Mouse (Mus musculus): Measurements from ENCODE around the gene Olfr13. TPM values are rescaled to one million over a fixed set of nuclear protein-coding genes. Genes with fewer than 3 reads are reported as not detected.
"Not testable (repeated sequence)": the region's sequence is repeated elsewhere in the genome, so short reads cannot be mapped to it uniquely, and the experiment has no call there.

Gene Olfr13
- total RNA-seq (2015; ENCODE audit: low replicate concordance) (not detected in 2 replicates), total RNA-seq (2017; ENCODE audit: low replicate concordance) (not detected in 2 replicates)

DNA sequence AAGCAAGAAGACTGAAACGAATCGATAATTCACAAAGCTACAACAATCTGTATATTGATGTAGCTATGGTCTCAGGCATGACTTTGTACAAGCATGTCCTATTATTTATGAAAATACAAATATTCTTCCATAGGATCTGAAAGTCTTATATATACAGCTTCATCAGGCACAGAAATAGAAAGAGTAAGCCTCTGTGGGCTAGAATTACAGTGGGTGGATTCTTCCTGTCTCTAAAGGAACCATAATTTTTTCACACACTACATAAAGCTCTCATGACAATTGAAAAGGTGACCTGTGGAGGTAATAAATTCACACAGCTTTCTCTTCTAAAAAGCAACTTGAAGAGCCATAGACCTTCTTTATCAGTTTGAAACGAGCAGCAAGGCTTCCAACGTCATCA is at the start of gene Olfr13:
Gene Olfr13 (plus strand): TSS at position 301 of the 400 bp plus-strand sequence.
- ATAC-seq (replicated peaks; ENCODE audit: low FRiP score, poor library complexity, severe bottlenecking) = no peak

DNA sequence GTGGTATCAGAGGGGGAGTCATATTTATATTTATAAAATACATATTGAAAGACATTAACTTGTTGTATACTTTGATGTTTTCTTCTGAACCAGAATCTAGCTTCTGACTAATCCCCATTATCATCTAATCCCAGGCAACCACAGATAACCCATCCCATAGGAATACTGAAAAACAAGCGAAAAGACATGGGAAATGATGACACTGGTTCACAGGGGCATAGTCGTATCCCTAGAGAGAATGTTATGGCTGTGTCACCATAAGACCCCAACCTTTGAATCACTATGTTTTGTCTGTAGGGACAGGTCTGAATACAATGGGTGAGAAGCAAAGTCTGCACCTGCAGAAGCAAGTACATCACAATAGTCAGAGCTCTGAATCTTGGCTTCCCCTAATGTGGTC is 25.7 kb upstream of the Olfr13 start, which contains the start of gene Olfr237-ps1:
Gene Olfr237-ps1 (plus strand): TSS at position 301 of the 400 bp plus-strand sequence.
- ATAC-seq (replicated peaks; ENCODE audit: low FRiP score, poor library complexity, severe bottlenecking) = not testable (repeated sequence)

DNA sequence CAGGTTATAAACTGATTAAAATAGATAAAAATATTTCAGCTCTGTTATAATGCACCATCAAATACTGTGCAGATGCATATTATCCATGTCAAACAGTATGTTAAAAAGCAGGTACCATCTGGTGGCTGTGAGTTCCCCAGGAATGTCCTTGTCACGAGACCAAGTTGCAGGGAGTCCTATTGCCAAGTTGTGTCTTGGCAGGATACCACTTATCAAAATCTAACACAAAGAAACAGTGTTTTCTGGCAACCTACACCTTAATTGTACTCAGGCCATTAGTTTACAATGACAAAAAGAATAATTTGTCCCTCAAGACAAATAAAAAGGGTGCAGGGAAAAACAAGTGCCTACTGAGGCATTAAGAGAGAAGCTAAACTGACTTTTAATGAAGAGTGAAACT is 12.4 kb upstream of the Olfr13 start:
- ATAC-seq (replicated peaks; ENCODE audit: low FRiP score, poor library complexity, severe bottlenecking) = no peak

DNA sequence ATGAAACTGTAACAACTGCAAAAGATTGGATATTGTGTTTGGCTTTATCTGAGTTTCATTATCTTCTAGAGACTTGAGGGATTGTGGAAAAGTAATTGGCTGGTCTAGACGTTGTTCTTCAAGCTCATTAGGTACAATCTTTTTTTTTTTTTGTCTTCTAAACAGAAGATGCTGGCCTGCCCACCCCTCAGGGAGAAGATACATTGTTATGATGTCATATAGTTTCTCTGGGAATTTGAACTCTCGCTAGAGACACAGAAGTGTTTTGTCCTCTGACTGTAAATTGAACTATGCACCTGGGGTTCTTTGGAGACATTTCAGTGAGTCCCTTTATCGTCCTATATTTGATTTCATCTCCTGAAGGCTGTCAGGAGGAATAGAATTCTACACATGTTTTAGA is 9.0 kb upstream of the Olfr13 start, which contains the start of gene Olfr437:
Gene Olfr437 (plus strand): TSS at position 301 of the 400 bp plus-strand sequence.
- ATAC-seq (replicated peaks; ENCODE audit: low FRiP score, poor library complexity, severe bottlenecking) = no peak

DNA sequence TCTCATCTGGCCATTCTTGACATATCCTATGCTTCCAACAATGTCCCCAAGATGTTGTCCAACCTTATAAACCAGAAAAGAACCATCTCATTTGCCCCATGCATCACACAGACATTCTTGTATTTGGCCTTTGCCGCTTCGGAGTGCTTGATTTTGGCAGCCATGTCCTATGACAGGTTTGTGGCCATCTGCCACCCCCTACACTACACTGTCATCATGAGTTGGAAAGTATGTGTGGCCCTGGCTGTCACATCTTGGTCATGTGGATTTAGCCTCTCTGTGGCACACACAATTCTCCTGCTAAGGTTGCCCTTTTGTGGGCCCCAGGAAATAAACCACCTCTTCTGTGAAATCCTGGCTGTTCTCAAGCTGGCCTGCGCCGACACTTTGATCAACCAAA is 4.7 kb upstream of the Olfr13 start:
- no peak for ATAC-seq (replicated peaks; ENCODE audit: low FRiP score, poor library complexity, severe bottlenecking)

DNA sequence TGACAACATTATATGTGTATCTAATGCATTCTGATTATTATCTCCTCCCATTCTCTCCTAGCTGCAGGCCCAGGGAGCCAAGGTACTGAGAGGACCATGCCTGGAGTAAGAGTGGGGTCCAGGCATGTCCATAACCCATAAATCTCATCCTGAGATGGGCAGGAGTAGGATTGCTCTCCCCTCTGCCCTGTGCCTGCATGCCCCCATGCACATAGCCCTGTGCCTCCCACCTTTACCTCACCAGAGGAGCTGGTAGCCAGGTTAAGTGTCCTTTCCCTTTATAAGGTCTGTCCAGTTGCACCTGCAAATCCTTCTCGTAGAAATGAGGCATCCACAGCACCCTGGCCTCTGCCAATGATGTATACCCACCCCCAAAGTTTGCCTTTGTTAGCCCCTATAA is 6.2 kb downstream of the Olfr13 start:
- ATAC-seq (replicated peaks; ENCODE audit: low FRiP score, poor library complexity, severe bottlenecking) = no peak

DNA sequence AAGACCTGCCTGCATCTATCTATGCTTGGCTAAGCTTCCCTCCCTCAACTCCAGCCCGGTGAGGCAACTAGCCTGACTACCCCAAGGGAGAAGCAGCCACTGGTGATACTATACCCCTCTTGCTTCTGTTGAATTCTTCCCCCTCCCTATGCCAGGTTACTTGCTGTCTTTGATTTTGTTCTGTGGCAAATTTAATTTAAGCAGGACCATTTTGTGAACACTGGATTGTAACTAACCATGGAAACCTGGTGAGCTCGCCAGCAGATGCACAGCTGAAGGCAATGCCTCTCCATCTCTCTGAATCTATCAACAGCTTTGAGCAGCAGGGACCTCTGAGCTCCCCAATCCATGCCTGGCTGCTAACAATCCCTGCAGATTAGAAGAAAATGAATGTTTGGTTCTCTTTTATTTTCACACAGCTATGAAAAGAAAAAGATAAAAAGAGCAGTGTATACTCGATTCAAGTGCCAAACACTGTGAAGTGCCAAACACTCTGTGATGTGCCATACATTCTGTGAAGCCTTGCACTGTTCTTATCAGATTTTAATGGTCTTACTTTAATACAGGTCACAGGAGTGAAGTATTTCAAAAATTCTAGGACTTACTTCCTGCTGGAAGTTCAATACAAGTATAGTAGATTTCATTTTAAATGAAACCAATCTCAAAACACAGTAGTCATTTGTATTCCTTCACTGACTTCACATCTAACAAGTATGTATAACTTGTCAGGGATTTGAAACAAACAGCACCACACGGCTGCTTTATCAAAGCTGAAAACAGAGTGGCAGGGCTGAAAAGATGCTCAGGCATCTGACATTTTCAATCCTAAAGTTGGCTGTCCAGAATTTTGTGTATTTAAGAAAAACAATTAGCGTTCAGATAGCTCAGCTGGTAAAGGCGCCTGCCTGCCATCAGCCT is 6.9 kb downstream of the Olfr13 start:
- ATAC-seq (replicated peaks; ENCODE audit: low FRiP score, poor library complexity, severe bottlenecking) = no peak

DNA sequence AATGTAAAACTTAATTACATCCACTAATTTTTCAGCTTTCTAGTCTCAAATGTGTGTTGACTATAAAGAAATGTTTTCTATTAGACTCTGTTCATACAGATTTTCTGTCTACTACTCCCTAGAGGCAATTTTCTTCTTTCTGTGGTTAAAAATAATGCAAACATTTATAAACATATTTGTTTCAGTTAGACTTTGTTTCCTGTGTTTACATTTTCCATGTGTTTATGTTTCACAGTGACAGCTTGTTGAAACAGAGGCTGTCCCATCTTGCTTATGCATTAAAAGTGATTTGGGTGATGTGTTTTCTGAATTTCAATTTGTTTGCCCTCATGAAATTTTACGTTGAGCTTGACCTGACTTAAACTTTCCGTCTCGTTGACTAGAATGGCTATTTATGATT is 19.0 kb downstream of the Olfr13 start:
- no peak for ATAC-seq (replicated peaks; ENCODE audit: low FRiP score, poor library complexity, severe bottlenecking)

DNA sequence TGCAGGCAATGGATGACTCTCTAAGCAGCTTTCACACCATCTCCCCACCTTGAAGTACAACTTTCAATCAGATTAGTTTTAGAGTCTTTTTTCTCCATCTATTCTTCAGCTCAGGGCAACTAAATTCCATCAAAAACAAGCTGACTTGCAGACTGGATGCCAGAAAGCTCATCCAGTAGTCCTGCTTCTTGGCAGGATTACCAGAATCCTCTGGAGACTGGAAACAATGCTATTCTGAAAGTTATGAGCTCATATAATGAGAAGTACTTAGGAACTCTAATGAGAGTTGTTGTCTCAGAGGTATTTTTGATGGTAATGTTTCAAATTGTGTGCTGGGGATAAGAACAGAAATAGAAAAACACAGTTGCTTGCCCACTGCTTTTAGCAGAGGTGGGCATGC is 24.8 kb downstream of the Olfr13 start, which contains the start of gene Olfr435:
Gene Olfr435 (plus strand): TSS at position 366 of the 400 bp plus-strand sequence.
- no peak for ATAC-seq (replicated peaks; ENCODE audit: low FRiP score, poor library complexity, severe bottlenecking)

DNA sequence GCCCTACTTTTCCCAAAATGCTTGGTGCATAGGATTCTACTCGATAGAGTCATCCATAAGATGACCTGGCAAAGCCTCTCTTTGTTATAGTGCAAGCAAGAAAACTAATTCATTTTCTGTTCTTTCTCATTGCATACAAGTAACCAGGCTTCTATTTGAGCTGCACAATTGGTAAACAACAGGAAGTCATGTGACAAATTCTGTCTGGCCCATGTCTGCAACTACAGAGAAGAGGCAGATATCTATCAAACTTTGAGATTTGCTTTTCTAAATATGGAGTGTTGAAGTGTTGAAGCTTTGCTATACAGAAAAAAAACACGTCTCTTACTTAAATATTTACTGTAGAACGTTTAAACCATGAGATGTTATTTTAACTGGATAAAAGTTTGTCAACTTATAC is 26.2 kb downstream of the Olfr13 start:
- no peak for ATAC-seq (replicated peaks; ENCODE audit: low FRiP score, poor library complexity, severe bottlenecking)

DNA sequence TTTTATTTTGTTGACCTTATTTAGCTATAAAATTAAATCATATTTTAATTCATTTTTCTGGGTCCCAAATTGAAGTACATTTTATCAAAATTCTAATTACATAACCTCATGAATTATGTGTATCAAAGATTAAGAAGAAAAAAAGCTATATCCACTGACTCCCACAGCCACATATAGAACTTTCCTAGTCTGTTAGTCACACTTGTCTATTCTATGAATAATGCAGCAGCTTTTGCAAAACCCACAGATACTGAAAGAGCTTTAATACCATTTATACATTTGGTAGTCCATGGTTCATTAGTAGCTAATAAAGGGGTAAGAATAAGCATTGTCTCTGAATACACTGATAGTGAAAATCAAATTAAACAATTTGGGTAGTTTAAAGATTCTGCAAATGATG is 30.8 kb downstream of the Olfr13 start:
- no peak for ATAC-seq (replicated peaks; ENCODE audit: low FRiP score, poor library complexity, severe bottlenecking)

DNA sequence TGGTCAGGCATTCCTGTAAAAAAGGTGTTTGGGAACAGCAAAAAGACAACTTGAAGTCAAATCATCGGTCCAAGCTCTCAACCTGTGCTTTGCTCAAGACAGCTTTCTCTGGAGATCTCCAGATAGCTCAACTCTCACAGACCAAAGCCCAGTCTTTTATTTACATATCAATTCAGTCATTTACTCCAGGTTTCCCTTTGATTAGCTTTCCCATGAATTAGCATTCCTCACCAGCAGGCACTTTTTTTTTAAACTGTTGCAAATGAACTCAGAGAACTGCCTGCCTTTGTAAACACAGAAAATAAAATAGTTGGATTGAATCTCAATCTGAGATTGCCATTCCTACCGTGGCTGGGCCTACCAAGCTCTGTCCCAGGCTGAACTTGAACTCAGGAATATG is 33.4 kb downstream of the Olfr13 start:
- no peak for ATAC-seq (replicated peaks; ENCODE audit: low FRiP score, poor library complexity, severe bottlenecking)

DNA sequence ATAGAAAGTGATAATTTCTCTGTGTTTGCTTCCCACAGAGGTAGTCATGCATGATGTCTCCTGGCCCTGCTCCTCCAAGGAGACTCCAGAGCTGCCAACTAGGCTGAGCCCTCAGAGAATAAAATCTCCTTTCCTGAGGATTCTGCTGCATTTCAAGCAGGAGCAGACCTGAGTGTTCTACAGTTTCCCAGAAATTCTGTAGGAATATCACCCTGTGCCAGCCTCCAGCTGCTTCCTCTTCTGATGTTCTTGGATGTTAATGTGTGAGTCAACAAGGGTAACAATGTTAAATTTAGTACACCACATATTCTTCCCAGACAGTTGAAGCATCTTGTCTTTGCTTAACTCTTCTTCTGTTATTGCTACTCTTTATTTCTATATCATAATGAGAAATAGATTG is 40.9 kb downstream of the Olfr13 start, which contains the start of gene Olfr434:
Gene Olfr434 (plus strand): TSS at position 149 of the 400 bp plus-strand sequence.
- ATAC-seq (replicated peaks; ENCODE audit: low FRiP score, poor library complexity, severe bottlenecking) = not testable (repeated sequence)

Other genes starting within 250 kb of the Olfr13 start
- not detected in 2 replicates for gene Olfr444, start 223.1 kb upstream of the Olfr13 start, total RNA-seq (2015; ENCODE audit: low replicate concordance)
- not detected in 2 replicates for gene Olfr444, start 223.1 kb upstream of the Olfr13 start, total RNA-seq (2017; ENCODE audit: low replicate concordance)
- not detected in 2 replicates for gene Olfr441, start 65.8 kb upstream of the Olfr13 start, total RNA-seq (2015; ENCODE audit: low replicate concordance)
- gene Olfr441, start 65.8 kb upstream of the Olfr13 start, total RNA-seq (2017; ENCODE audit: low replicate concordance) = not detected in 2 replicates
- not detected in 2 replicates for gene Olfr237-ps1, start 25.6 kb upstream of the Olfr13 start, total RNA-seq (2015; ENCODE audit: low replicate concordance)
- gene Olfr237-ps1, start 25.6 kb upstream of the Olfr13 start, total RNA-seq (2017; ENCODE audit: low replicate concordance) = 0.17 TPM in 1 of 2 replicates, not detected in the other
- gene Olfr437, start 8.9 kb upstream of the Olfr13 start, total RNA-seq (2015; ENCODE audit: low replicate concordance) = not detected in 2 replicates
- gene Olfr437, start 8.9 kb upstream of the Olfr13 start, total RNA-seq (2017; ENCODE audit: low replicate concordance) = not detected in 2 replicates
- not detected in 2 replicates for gene Olfr435, start 25.0 kb downstream of the Olfr13 start, total RNA-seq (2015; ENCODE audit: low replicate concordance)
- gene Olfr435, start 25.0 kb downstream of the Olfr13 start, total RNA-seq (2017; ENCODE audit: low replicate concordance) = not detected in 2 replicates
- not detected in 2 replicates for gene Olfr434, start 40.9 kb downstream of the Olfr13 start, total RNA-seq (2015; ENCODE audit: low replicate concordance)
- not detected in 2 replicates for gene Olfr434, start 40.9 kb downstream of the Olfr13 start, total RNA-seq (2017; ENCODE audit: low replicate concordance)
- gene Olfr47, start 59.4 kb downstream of the Olfr13 start, total RNA-seq (2015; ENCODE audit: low replicate concordance) = not detected in 2 replicates
- not detected in 2 replicates for gene Olfr47, start 59.4 kb downstream of the Olfr13 start, total RNA-seq (2017; ENCODE audit: low replicate concordance)
- gene Arhgef5, start 93.4 kb downstream of the Olfr13 start, total RNA-seq (2015; ENCODE audit: low replicate concordance) = not detected in 2 replicates
- 0.17 TPM in 1 of 2 replicates, not detected in the other for gene Arhgef5, start 93.4 kb downstream of the Olfr13 start, total RNA-seq (2017; ENCODE audit: low replicate concordance)
- gene Nobox, start 137.4 kb downstream of the Olfr13 start, total RNA-seq (2015; ENCODE audit: low replicate concordance) = not detected in 2 replicates
- not detected in 2 replicates for gene Nobox, start 137.4 kb downstream of the Olfr13 start, total RNA-seq (2017; ENCODE audit: low replicate concordance)